Mouse (Mus musculus) retina, embryonic 14.5 days (tissue): ENCODE results near the gene Ctsj.
"Not testable (repeated sequence)": the region's sequence is repeated elsewhere in the genome, so short reads cannot be mapped to it uniquely, and the experiment has no call there.

Experiments
- DNase-seq: peaks from one replicate; pipeline ENCODE4 v3.0.0-alpha.2; 2015; ENCODE audit warnings: low spot score

The Ctsj gene

GRCm38 (mm10) chr13:61005859-61006258 lies at the start of gene Ctsj:
Gene Ctsj, minus strand, starts transcription at chr13:61005959.
- DNase-seq = no peak

- no peak for DNase-seq
Measured at GRCm38 (mm10) chr13:61040531-61040930, 34.8 kb upstream of the Ctsj start, which contains the start of gene Ctsq. Gene Ctsq, minus strand, starts transcription at chr13:61040631.

- no peak for DNase-seq
Measured at GRCm38 (mm10) chr13:61022785-61023184, 17.0 kb upstream of the Ctsj start.

GRCm38 (mm10) chr13:61021844-61022243 lies 16.1 kb upstream of the Ctsj start:
- no peak for DNase-seq

GRCm38 (mm10) chr13:61010171-61010570 lies 4.4 kb upstream of the Ctsj start:
- DNase-seq = no peak

GRCm38 (mm10) chr13:60997600-60997999 lies 8.2 kb downstream of the Ctsj start:
- DNase-seq = no peak

GRCm38 (mm10) chr13:60986915-60987314 lies 18.8 kb downstream of the Ctsj start:
- DNase-seq = not testable (repeated sequence)

GRCm38 (mm10) chr13:60972319-60972718 lies 33.4 kb downstream of the Ctsj start:
- not testable (repeated sequence) for DNase-seq

GRCm38 (mm10) chr13:60963985-60964384 lies 41.8 kb downstream of the Ctsj start:
- DNase-seq = not testable (repeated sequence)

GRCm38 (mm10) chr13:60961706-60962105 lies 44.1 kb downstream of the Ctsj start:
- no peak for DNase-seq
